Mouse (Mus musculus): ENCODE results near the gene Prp2. TPM values are rescaled to one million over a fixed set of nuclear protein-coding genes. Genes with fewer than 3 reads are reported as not detected.
"Not testable (repeated sequence)": the region's sequence is repeated elsewhere in the genome, so short reads cannot be mapped to it uniquely, and the experiment has no call there.

Gene Prp2
- total RNA-seq (2014; fragmentation: Nextera tagmentation) = not detected in 2 replicates
- total RNA-seq (2017) = not detected in 2 replicates

- ATAC-seq (replicated peaks; ENCODE audit: poor library complexity, severe bottlenecking) = not testable (repeated sequence)
Measured at GRCm38 (mm10) chr6:132595613-132596012, at the start of gene Prp2. Gene Prp2 (plus strand): TSS chr6:132595913.

GRCm38 (mm10) chr6:132569509-132569908 lies 26.2 kb upstream of the Prp2 start, which contains the start of gene Prh1:
Gene Prh1 (plus strand): TSS chr6:132569809.
- ATAC-seq (replicated peaks; ENCODE audit: poor library complexity, severe bottlenecking) = not testable (repeated sequence)

DNA sequence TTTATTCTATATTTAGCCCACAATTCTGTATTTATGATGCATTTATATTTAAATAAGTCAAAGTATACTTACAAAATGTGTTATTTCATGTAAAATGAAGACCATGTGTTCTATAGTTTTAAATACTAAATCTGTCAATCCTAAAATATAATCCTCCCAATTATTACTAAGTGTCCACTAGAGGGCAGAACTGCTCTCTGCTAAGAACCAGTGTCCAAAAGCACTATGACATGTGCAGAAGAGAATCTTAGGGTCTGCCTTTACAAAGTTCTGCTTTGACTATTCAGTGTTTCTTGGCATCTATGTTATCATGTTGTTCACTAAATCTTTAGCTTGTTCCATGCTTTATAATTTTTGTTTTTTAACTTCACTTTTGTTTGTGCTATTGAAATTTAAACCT lies 53.7 kb downstream of the Prp2 start:
- peak; percentile 61 for ATAC-seq (replicated peaks; ENCODE audit: poor library complexity, severe bottlenecking)

Other genes starting within 250 kb of the Prp2 start
- gene Gm8882, start 231.8 kb upstream of the Prp2 start, total RNA-seq (2014; fragmentation: Nextera tagmentation) = not detected in 2 replicates
- not detected in 2 replicates for gene Gm8882, start 231.8 kb upstream of the Prp2 start, total RNA-seq (2017)
- gene Prh1, start 26.1 kb upstream of the Prp2 start, total RNA-seq (2014; fragmentation: Nextera tagmentation) = not detected in 2 replicates
- not detected in 2 replicates for gene Prh1, start 26.1 kb upstream of the Prp2 start, total RNA-seq (2017)
- gene A630073D07Rik, start 55.6 kb downstream of the Prp2 start, total RNA-seq (2014; fragmentation: Nextera tagmentation) = not detected in 2 replicates
- gene A630073D07Rik, start 55.6 kb downstream of the Prp2 start, total RNA-seq (2017) = not detected in 2 replicates
- not detected in 2 replicates for gene Tas2r120, start 61.0 kb downstream of the Prp2 start, total RNA-seq (2014; fragmentation: Nextera tagmentation)
- not detected in 2 replicates for gene Tas2r120, start 61.0 kb downstream of the Prp2 start, total RNA-seq (2017)
- gene Tas2r121, start 105.1 kb downstream of the Prp2 start, total RNA-seq (2014; fragmentation: Nextera tagmentation) = not detected in 2 replicates
- gene Tas2r121, start 105.1 kb downstream of the Prp2 start, total RNA-seq (2017) = not detected in 2 replicates
- gene Tas2r122, start 116.0 kb downstream of the Prp2 start, total RNA-seq (2014; fragmentation: Nextera tagmentation) = not detected in 2 replicates
- not detected in 2 replicates for gene Tas2r122, start 116.0 kb downstream of the Prp2 start, total RNA-seq (2017)
- not detected in 2 replicates for gene Tas2r115, start 142.1 kb downstream of the Prp2 start, total RNA-seq (2014; fragmentation: Nextera tagmentation)
- not detected in 2 replicates for gene Tas2r115, start 142.1 kb downstream of the Prp2 start, total RNA-seq (2017)
- not detected in 2 replicates for gene Tas2r124, start 158.8 kb downstream of the Prp2 start, total RNA-seq (2014; fragmentation: Nextera tagmentation)
- gene Tas2r124, start 158.8 kb downstream of the Prp2 start, total RNA-seq (2017) = not detected in 2 replicates
- gene Tas2r102, start 166.2 kb downstream of the Prp2 start, total RNA-seq (2014; fragmentation: Nextera tagmentation) = not detected in 2 replicates
- gene Tas2r102, start 166.2 kb downstream of the Prp2 start, total RNA-seq (2017) = not detected in 2 replicates
- gene Tas2r136, start 182.2 kb downstream of the Prp2 start, total RNA-seq (2014; fragmentation: Nextera tagmentation) = not detected in 2 replicates
- not detected in 2 replicates for gene Tas2r136, start 182.2 kb downstream of the Prp2 start, total RNA-seq (2017)
- not detected in 2 replicates for gene Tas2r117, start 206.9 kb downstream of the Prp2 start, total RNA-seq (2014; fragmentation: Nextera tagmentation)
- not detected in 2 replicates for gene Tas2r117, start 206.9 kb downstream of the Prp2 start, total RNA-seq (2017)

Data from granulocyte monocyte progenitor cell, adult 5-6 weeks (primary cell).